Mouse (Mus musculus) cerebellum, adult (tissue): ENCODE results near the gene Anp32e.
"Not testable (repeated sequence)": the region's sequence is repeated elsewhere in the genome, so short reads cannot be mapped to it uniquely, and the experiment has no call there.

Experiments used
- ATAC-seq: cut with Nextera tagmentation; 2 replicates; pipeline ENCODE4 v1.9.2; 2017; ENCODE audit warnings: mild to moderate bottlenecking, moderate library complexity, mixed read lengths; ENCODE audit not compliant: insufficient number of reproducible peaks, low FRiP score, low TSS enrichment

Gene Anp32e

DNA sequence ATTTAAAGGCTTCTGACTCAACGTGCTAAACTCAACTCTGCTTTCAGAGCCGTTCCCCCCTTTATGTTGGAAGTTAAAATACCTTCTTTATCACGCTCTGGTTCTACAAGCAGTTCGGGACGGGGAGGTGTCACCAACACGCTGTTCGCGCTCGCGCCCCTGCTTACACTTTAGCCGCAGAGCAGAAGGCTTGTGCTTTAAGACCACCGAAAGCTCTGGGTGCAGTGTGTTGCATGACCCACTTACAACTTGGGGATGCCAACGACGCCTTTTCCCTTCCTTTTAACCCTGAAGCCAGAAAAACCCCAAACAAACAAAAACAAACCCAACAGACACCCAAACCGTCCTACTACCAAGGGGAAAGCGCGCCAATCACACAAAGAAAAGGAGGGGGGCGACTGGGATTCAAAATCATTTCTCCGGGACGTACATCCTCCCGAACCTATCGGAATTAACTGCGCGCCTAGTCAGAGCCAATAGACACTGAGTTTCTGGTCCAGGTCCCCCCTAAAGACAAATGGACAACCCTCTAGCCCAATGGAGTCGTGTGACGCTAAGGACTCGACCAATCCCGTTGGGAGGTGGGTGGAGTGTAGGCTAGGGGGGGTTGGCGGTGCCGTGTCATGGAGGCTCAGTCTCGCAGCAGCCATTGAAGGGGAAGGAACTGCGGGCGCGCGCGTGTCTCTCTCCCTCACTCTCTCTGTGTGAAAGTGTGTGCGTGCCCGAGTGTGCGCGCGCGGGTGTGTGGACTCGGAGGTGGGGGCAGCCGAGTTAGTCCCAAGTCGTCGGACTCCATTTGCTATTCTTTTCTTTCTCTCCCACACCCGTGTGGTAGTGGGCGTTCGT lies at the start of gene Anp32e:
Gene Anp32e, plus strand, starts transcription at position 589 of the 846 bp plus-strand sequence.
- ATAC-seq, result peak; percentile 100

DNA sequence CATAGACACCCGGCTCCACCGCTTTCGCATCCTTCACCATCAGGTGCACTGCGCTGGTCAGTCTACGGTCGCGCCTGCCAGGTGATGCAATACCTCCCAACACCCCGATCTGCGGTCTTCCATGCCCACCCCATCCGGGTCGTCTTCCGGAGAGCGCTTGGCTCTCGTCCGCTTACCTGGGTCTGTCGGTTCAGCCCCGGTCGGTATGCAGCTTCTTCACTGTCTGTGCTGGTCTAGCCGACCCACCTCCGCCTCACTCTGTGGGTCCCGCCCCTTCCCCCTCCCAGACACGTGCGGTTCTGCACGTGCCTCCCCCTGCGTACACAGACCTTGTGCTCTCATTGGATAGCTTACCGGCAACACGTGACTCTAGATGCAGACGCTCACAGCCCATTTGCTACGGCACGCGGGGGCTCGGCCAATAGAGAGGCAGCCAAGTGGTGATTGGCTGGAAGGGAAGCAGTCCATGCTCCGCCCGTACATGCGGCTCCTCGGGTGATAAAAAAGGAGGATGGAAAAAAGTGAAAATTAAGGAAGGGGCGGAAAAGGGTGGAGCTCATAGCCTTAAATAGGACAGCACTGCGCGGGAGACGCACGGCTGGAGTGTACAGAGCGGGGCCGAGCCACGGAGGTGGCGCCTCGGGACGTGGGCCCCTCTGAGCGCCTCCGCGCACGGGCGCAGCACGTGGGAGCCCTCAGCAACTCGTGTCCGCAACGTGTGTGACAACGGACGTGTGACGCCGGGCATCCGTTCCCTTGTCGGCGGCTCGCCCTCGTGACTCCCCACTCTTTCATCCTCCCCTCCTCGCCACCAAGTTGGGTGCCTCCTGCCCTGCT lies 46.8 kb upstream of the Anp32e start, which contains the start of gene Ciart:
Gene Ciart, minus strand, starts transcription at position 273 of the 837 bp plus-strand sequence.
- ATAC-seq, result peak; percentile 95

DNA sequence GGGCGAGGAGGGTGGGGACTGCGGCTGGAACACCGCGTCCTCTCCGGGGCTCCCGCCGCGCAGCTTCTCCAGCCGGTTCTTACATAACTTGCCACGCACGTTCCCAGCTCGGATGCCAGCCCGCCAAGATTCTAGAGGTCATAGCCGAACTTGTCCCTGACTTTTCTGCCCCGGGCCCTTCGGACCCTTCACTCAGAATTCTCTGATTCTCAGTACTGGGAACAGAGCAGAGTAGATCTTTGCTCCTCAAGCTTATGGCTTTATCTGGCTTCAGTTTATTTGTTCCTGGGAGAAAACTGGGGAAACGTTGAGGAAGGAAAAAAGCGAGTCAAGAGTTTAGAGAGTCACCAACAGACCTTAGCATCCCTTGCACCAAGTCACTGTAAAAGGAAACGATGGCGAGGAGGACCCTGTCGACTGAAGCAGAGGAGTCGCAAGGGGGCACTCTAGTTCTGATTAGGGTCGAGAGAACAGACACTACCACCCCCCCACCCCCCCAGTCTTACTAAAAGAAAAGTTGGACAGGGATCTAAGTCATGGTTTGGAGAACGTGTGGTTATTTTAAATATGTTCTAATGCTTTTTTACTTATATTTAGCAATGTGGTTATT lies 46.1 kb upstream of the Anp32e start:
- ATAC-seq, result no peak; the same call in 1 of the 2 replicates

DNA sequence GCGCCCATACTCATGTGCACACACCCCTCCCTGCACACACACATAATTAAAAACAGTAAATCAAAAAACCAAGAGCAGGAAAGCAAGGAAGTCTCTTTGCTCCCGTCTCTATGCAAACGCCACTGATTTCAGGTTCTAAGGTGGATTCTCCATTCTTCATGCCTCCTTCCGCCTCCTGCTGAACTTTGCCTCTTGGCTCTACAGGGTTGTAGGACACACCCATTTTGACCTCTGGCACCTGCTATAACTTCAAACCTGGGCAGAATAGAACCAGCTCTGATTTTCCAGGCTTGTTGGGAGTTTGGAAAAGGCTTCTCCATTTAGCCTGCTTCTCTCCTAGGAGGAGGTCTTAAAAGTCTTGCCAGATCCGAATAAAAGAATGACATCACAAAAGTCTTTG lies 44.6 kb upstream of the Anp32e start:
- ATAC-seq, result no peak

DNA sequence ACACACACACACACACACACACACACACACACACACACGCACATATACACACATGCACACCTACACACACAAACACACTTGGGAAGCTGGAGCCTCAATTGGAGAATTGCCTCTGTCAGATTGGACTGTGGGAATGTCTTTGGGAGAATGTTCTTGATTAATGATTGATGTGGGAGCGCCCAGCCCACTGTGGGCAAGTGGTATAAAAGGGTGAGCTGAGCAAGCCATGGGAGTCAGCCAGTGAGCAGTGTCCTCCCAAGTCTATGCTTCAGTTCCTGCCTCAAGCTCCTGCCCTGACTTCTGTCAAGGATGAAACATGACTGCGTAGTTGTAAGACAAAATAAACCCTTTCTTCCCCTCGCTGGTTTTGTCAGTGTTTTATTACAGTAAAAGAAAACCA lies 41.5 kb upstream of the Anp32e start:
- ATAC-seq, result no peak

DNA sequence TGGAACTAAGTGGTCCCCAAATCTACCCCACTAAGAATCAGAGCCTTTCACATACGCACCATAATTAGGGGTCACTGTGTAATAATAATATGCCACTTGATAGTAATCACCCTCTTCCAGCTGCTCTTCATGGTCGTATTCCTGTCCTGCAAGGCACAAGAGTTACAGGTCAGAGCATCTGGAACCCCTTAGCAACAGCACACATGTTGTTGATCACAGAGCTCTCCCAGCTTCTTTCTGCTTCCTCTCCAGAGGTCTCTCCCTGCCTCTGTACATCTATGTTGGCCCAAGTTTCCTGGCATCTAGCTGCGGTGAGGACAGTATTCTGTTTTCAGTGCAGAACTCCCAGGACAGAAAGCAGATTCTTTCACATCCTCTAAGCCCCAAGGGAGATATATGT lies 39.4 kb upstream of the Anp32e start:
- no peak for ATAC-seq

DNA sequence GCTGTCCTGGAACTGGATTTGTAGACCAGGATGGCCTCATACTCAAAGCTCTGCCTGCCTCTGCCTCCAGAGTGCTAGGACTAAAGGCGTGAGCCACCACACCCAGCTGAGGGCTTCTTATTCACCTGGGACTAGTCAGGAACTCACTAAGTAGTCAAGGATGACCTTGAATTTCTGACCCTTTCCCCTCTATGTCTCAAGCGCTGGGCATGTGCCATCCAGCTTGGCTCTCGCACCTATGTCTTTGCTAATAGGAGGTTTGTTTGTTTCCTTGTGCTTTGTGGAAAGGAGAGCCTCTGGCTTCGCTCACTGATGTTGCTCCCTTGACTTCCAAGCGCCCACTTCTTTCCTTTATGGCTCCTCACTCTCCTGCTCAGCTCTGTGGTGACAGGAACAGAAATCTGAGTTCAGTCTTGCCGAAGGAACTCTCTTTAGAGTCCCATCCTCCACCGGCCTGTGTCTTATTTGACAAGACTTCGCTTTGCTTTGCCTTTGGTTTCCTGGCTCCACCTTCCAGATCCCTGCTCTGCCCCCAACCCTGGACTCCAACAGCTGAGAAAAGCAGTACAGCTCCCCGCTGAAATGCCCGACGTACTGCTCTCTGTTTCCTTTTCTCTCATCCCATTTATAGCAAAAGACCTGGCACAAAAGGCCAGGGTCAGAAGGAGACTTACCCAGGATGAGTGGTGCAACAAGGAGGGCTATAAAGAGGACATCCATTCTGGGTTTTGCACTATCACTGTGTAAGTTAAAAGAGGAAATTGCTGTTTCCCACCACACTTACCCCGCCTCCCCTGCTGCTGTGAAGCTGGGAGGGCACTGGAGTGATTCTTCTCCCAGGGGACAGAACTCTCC lies 37.6 kb upstream of the Anp32e start, which contains the start of gene BC028528:
Gene BC028528, minus strand, starts transcription at position 795 of the 855 bp plus-strand sequence.
- ATAC-seq, result no peak

DNA sequence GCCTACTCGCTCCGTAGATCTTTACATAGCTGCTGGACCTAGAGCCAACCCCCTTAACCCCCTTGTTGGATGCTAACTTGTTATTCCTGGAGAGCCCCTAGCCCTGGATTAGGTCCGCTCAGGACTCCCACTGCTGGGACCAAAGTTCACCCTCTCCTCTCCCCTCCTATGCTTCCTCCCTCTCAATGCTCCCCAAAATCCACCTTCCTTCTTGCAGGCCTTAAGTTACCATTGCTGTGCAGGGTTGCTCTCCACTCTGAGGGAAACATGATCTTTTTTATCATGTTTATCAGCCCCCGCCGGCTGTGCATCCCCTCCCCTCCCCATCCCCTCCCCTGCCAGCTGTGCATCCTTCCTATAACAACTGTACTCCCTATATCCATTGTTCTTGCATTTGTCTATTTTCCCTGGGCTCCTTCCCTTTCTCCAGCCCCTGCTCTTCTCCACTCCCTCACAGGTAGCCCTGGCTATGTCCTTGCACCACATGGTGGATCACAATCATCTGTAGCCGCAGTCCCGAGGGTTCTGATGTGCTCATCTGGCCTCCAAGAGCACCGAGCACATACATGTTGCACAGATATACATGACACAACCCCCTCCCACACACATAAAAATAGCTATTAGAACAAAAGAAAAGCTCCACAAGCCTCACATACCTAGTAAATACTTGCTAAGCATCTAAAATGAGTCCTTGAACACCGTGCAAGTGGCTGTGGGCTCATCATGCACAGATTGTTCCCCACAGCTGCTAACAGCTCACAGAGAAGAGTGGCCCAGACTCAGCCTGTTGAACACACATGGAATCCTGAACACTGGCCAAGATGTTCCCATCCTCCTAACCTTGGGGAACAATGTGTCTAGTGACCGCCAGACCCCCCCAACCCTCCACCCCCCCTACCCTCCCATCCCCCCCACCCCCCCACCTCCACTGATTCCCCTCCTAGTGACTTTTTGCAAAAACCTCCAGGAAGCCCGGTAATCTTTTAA lies 36.7 kb upstream of the Anp32e start:
- no peak for ATAC-seq

DNA sequence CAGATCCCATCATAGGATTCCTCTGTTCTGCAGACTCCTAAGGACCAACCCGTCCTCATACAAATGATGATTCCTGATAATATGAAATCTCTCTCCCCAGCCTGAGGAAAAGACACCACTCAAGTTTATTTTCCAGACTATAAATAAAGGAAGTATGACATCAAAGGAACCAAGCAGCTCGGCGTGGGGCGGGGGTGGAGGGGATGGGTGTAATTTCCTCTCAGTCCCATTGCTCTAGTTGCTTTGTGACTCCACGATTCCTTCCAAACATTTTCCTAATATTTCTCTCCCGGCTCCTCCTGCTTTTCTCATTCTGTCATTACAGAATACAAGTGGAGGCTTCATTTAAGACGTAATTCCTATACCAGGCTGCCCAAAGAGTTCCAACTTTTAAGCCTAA lies 35.9 kb upstream of the Anp32e start:
- ATAC-seq, result no peak

DNA sequence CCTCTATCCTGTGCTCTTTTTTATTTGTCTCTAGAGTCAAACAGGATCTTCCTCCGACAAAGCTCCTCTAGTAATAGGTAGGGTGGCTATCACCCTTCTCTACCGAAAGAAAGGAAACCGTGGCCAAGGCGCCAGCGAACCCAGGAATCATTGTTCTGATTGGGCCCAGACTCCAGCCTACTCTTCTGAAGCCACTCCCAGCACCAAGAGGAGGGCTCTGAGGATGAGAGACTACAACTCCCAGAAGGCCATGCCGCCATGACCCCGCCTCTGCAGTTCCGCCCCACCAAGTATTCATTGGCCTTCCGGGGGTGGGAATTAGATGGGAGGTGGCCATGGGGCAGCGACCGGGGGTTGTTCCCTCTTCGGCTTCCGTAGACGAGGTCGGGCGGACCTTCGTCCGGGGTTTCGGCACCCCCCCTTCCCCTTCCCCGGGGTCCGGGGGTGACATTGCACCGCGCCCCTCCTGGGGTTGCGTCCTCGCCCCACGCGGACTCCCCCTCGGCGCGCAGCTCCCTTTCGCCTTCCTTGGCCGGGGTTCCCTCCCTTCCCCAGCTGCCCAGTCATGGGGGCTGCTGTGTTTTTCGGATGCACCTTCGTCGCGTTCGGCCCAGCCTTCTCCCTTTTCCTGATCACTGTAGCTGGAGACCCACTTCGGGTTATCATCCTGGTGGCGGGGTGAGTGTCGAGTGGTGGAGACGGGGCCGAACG lies 35.3 kb upstream of the Anp32e start, which contains the start of gene Aph1a:
Gene Aph1a, plus strand, starts transcription at position 364 of the 711 bp plus-strand sequence.
- peak; percentile 98 for ATAC-seq

DNA sequence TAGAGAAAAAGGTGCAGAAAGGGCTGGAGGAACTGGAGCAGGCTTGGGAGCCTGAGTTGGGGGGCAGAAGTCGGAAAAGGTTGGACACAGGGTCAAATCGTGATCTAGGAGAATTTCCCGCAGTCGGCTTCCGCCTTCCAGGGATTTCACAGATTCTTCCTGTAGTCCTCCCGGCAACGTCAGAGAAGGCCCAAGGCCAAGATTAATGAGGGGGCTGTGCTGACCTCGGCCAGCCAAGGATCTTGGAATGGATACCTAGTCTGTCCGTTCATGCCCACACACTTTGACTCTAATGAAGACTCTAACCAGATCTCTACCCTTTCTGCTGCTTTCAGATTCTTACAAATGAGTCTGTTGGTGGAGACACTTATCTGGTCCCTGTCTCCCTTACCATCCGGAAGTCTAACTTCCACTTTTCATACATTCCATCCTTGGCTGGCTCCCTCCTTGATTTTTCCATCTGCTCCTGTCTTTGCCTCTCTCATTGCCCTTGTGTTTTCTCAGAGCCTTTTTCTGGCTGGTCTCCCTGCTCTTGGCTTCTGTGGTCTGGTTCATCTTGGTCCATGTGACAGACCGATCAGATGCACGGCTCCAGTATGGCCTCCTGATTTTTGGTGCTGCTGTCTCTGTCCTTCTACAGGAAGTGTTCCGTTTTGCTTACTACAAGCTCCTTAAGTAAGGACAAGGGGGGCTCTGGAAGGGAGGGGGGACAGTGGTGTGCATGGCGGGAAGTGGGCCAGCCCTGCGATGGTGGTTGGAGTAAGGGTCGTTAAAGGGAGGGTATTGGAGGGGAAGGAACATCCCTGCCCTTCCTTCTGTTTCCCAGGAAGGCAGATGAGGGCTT lies 34.5 kb upstream of the Anp32e start:
- ATAC-seq, result no peak

DNA sequence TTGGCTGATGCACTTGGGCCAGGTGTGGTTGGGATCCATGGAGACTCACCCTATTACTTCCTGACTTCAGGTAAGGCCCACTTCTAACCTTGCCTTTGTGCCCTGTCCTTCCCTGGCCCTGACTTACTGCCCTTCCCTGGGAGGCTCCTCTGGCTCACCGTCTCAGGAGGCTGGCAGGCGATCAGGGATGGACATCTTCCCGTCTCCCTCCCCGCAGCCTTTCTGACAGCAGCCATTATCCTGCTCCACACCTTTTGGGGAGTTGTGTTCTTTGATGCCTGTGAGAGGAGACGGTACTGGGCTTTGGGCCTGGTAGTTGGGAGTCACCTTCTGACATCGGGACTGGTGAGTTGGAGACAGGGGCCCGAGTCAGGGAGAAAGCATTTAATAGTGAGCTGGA lies 33.5 kb upstream of the Anp32e start:
- ATAC-seq, result not testable (repeated sequence)

DNA sequence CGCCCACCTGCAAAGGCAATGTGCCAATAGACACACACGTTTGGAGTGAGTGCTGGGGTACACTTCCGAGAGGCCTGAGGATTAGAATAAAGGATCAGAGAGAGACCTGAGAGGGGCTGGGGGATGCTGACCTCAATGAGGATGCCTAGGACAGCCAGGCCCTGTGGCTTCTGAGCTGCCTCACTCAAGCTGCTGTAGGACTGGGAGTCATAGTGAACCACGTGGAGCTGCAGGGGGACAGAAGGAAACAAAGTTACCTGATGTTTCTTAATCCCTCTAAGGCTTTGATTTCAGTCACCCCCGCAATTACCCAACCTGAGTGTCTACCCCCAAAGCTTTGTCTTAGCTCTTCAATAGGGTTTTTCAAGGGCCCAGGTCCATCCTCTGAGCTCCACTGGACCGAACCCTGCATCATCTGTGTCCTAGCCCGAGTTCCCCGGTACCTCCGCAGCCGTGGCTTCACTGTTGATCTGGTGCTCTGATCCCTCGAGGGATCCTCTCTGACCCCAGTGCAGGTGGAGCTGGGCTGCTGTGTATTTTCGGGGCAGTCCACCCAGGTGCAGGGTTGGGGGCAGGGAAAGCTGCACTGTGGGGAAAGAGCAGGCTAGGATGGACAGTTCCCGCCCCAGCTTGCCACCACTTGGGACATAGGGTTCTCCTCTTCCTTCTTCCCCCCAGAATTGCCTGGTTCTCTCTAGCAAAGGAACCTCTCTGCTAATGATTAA lies 29.1 kb upstream of the Anp32e start:
- ATAC-seq, result no peak

DNA sequence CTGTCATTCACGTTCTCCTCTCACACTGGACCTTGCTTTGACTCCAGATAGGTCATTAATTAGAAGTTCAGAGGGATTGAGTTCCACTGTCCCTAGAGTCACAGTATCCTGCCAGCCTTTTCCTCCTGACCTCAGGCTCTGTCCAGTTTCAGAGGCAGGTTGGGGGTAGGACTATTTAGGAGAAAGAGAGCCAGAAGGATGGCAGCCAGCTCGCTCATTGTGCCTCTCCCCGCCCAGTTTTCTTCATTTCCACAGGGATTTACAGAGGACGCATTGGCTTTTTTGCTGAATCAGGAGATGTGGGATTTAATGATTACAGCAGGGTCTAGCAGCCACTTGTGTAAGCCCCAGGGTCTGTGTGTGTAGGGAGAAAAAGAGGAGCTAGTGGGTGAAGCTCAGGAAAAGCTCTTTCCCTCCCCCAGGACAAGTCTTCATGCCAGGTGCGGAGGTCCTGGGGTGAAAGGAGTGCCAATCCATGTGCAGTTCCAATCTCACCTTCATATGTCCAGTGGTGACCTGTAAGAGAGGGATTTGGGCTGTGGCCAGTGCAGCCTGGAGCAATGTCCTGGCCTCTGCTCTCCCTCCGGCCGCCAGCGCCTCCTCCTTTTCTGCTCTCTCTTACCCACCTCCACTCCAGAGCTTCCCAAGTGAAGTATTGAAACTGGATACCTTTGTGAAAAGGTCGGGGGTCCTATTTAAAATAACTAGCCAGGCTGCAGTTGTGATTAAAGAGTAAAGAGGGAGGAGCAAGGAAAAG lies 27.3 kb upstream of the Anp32e start:
- no peak for ATAC-seq

DNA sequence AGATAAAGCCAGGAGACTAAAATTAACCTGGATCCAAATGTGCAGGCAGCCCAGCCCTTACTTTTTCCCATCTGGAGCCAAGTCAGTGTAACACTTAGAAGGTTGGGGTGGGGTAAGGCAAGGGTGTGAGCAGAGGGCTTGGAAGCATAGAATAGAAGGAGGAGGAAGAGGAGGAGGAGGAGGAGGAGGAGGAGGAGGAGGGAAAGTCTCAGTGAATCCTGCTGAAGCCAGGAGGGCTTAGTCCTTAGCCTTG lies 26.7 kb upstream of the Anp32e start:
- no peak for ATAC-seq

DNA sequence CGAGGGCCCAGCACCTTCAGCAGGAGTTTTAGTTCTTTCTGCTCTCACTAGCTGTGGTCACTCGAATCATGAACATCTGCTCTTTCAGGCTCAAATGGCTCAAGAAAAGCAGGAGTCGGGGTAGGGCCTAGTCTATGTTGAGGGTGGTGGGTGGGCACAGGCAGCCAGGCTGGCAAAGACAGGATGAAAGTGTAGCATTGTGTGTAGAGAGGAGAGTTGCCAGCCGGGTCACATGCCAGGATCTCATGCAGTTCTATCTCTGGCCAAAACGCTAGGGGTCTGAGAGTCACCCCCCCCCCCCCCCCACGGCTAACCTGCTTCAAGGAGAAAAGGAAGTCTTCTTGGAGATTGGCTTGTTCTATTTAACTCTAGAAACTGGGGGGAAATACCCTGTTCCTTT lies 26.4 kb upstream of the Anp32e start:
- no peak for ATAC-seq
